Mouse (Mus musculus): ENCODE measurements around the gene St6galnac3. TPM values are rescaled to one million over a fixed set of nuclear protein-coding genes. Genes with fewer than 3 reads are reported as not detected.

Gene St6galnac3
- total and polyA plus RNA-seq, 3 experiments: 0.08 to 1.1 (median 0.38) TPM

DNA sequence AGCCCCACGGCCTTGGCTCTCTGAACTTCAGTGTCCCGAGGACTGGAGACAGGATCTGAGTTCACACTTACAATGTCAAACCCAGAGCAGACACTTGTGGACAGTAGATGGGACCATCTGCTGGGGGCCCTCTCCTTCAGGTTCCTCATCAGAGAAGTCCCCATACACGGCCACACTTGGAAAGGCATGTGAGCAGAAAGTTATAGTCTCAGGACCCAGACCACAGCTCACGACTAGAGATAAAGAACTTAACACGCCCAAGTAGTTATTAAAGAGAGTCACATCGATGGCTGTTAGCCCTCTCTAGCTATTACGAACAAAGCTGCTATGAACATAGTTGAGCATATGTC is 88.2 kb downstream of the St6galnac3 start:
- in situ Hi-C loops (cut with MboI; ENCODE audit: low pct_ligation_motif_present, low pct_unique_long_range_greater_than_20kb, low sequenced_read_pairs) (no loop called here), dilution Hi-C loops (cut with MboI; ENCODE audit: extremely low pct_ligation_motif_present, extremely low pct_unique_long_range_greater_than_20kb, low sequenced_read_pairs) (no loop called here)
- Histone ChIP-seq H3K4me1 (ENCODE audit: control insufficient read depth in 1 of 2, insufficient read depth in 2 of 2) (peaks cover 0 to 8% of the 10 kb centered on the region in 2 experiments; a peak in 1 of 4 replicates), H3K36me3 (replicated peaks in 1 of 2; ENCODE audit: control insufficient read depth in 1 of 2, insufficient read depth in 1 of 2, low read length in 1 of 2) (no peaks in the 10 kb centered on the region), H3K27me3 (replicated peaks) (no peaks in the 10 kb centered on the region), H3K4me2 (ENCODE audit: insufficient read depth, low read depth, poor library complexity, severe bottlenecking) (no peak overlapping the region), H3K27ac (ENCODE audit: insufficient read depth, low read depth) (no peak overlapping the region), H3K9ac (ENCODE audit: insufficient read depth, low read depth) (no peak overlapping the region), H3K4me3 (replicated peaks in 1 of 3; ENCODE audit: low read depth in 2 of 3, low read length in 2 of 3, poor library complexity in 1 of 3) (no peak overlapping the region), H3K79me2 (replicated peaks; ENCODE audit: control insufficient read depth, extremely low read depth, insufficient read depth, poor library complexity, severe bottlenecking) (no peaks in the 10 kb centered on the region), H3K9me3 (replicated peaks; ENCODE audit: low read length) (no peaks in the 10 kb centered on the region)
- DNase-seq (ENCODE audit: extremely low read depth): no peak
- TF ChIP-seq MAFK (IDR thresholded peaks at IDR 0.05; ENCODE audit: insufficient replicate concordance, low read length): no peak
- TF ChIP-seq CTCF (conservative IDR thresholded peaks at IDR 0.05 in 1 of 2, IDR thresholded peaks at IDR 0.05 in 1 of 2; ENCODE audit: low read depth in 2 of 2, low read length in 2 of 2): no peak
- TF ChIP-seq EP300 (IDR thresholded peaks at IDR 0.05; ENCODE audit: low read length): no peak
- no peak for TF ChIP-seq PAX5 (IDR thresholded peaks at IDR 0.05; ENCODE audit: low read length)
- no peak for TF ChIP-seq HCFC1 (IDR thresholded peaks at IDR 0.05; ENCODE audit: low read depth, low read length)
- no peak for TF ChIP-seq JUN (IDR thresholded peaks at IDR 0.05; ENCODE audit: insufficient read depth, low read depth, low read length)
- no peak for TF ChIP-seq ZMIZ1 (IDR thresholded peaks at IDR 0.05; ENCODE audit: low read depth, low read length)
- TF ChIP-seq TCF12 (IDR thresholded peaks at IDR 0.05; ENCODE audit: low read depth, low read length): no peak
- no peak for TF ChIP-seq ELF1 (IDR thresholded peaks at IDR 0.05; ENCODE audit: low read depth, low read length)
- no peak for TF ChIP-seq MAX (IDR thresholded peaks at IDR 0.05; ENCODE audit: low read length)
- TF ChIP-seq ZC3H11A (IDR thresholded peaks at IDR 0.05; ENCODE audit: low read depth, low read length): no peak
- no peak for TF ChIP-seq JUND (conservative IDR thresholded peaks at IDR 0.05; ENCODE audit: low read depth, low read length)
- TF ChIP-seq NRF1 (IDR thresholded peaks at IDR 0.05; ENCODE audit: low read depth, low read length): no peak
- no peak for TF ChIP-seq NELFE (IDR thresholded peaks at IDR 0.05; ENCODE audit: low read depth, low read length)
- no peak for TF ChIP-seq TBP (conservative IDR thresholded peaks at IDR 0.05; ENCODE audit: low read depth, low read length)

DNA sequence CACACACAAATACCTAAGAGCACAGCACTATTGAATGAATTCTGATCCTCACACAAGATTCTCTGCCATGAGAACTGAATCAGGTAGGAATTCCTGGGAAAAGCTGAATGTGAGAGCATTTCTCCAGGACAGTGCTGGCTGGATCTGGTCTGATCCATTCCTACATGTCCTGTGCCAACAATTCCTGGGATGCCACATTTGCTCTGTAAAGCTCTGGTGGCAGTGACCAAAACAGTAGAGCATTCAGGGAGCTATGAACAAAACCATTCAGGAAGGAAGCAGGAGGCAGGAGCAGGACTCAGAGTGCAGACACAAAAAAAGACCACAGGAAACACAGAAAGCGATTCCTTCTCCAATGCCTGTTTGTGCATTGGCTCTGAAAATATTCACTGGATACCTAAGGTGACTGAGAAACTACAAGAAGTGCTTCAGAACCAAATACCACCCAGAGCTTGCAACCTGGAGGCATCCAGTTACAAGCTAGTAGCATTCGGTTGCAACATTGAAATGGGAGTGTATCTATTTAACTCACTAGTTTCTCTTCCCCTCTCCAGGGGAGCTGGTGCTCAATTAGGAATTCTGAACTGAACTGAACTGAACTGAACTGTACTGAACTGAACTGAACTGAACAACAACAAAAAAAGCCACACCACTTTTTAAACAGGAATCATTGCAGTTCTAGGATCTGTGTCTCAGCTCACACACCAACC is 88.7 kb downstream of the St6galnac3 start:
- Histone ChIP-seq H3K4me3 (replicated peaks in 1 of 3; ENCODE audit: low read depth in 2 of 3, low read length in 2 of 3, poor library complexity in 1 of 3) (no peak overlapping the region), H3K4me1 (ENCODE audit: control insufficient read depth in 1 of 2, insufficient read depth in 2 of 2) (peaks cover 0 to 8% of the 10 kb centered on the region in 2 experiments; a peak in 1 of 4 replicates), H3K36me3 (replicated peaks in 1 of 2; ENCODE audit: control insufficient read depth in 1 of 2, insufficient read depth in 1 of 2, low read length in 1 of 2) (no peaks in the 10 kb centered on the region), H3K4me2 (ENCODE audit: insufficient read depth, low read depth, poor library complexity, severe bottlenecking) (no peak overlapping the region), H3K27me3 (replicated peaks) (no peaks in the 10 kb centered on the region), H3K9ac (ENCODE audit: insufficient read depth, low read depth) (no peak overlapping the region), H3K9me3 (replicated peaks; ENCODE audit: low read length) (no peaks in the 10 kb centered on the region), H3K79me2 (replicated peaks; ENCODE audit: control insufficient read depth, extremely low read depth, insufficient read depth, poor library complexity, severe bottlenecking) (no peaks in the 10 kb centered on the region), H3K27ac (ENCODE audit: insufficient read depth, low read depth) (no peak overlapping the region)
- no peak for TF ChIP-seq UBTF (IDR thresholded peaks at IDR 0.05; ENCODE audit: low read depth, low read length)
- no peak for TF ChIP-seq EP300 (IDR thresholded peaks at IDR 0.05; ENCODE audit: low read length)
- no peak for TF ChIP-seq ETS1 (conservative IDR thresholded peaks at IDR 0.05; ENCODE audit: low read depth, low read length)
- no peak for TF ChIP-seq POLR2A (IDR thresholded peaks at IDR 0.05; ENCODE audit: low read depth, low read length)
- no peak for TF ChIP-seq HCFC1 (IDR thresholded peaks at IDR 0.05; ENCODE audit: low read depth, low read length)
- no peak for TF ChIP-seq ZNF384 (IDR thresholded peaks at IDR 0.05; ENCODE audit: low read depth, low read length)
- no peak for TF ChIP-seq ELF1 (IDR thresholded peaks at IDR 0.05; ENCODE audit: low read depth, low read length)
- dilution Hi-C loops (cut with MboI; ENCODE audit: extremely low pct_ligation_motif_present, extremely low pct_unique_long_range_greater_than_20kb, low sequenced_read_pairs) (no loop called here), in situ Hi-C loops (cut with MboI; ENCODE audit: low pct_ligation_motif_present, low pct_unique_long_range_greater_than_20kb, low sequenced_read_pairs) (no loop called here)
- no peak for DNase-seq (ENCODE audit: extremely low read depth)

All from CH12.LX (cell line).